Mouse (Mus musculus): Measurements from ENCODE around the gene Rnf38. TPM values are rescaled to one million over a fixed set of nuclear protein-coding genes. Genes with fewer than 3 reads are reported as not detected.

Rnf38 gene
- polyA plus RNA-seq, 1 experiment from 2014 or later = 41.7 TPM

DNA sequence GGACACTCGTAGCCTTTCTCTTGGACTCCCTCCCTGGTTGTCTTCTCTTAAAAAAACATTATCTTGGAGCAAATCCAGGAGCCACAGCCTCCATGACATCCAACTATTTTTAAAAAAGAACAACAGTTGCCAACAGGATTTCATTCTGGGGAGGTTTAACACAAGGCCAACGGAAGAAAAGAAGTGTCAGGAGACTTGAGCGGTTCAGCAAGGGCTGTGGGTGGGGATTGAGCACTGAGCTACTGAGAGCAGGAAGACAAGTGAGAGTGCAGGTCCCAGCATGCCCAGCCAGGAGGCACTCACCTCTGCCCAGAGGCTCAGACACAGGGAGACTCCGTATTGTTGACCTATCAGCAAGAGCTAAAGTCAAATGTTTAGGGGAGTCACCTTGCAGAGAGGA, 120.8 kb downstream of the Rnf38 start:
- Histone ChIP-seq H3K4me1 (replicated peaks; ENCODE audit: control insufficient read depth, insufficient read depth, low read length) (0 out of 2 replicates have a peak, but pooled peaks cover 3% of the 10 kb centered on the region), H3K27me3 (replicated peaks; ENCODE audit: control insufficient read depth, insufficient read depth, low read length) (no peaks in the 10 kb centered on the region), H3K9ac (replicated peaks; ENCODE audit: low read depth, low read length) (no peak overlapping the region), H3K9me3 (ENCODE audit: control insufficient read depth, low read length) (no peaks in the 10 kb centered on the region), H3K27ac (ENCODE audit: low read length) (no peak overlapping the region), H3K4me3 (replicated peaks; ENCODE audit: low read length) (no peak overlapping the region), H3K36me3 (ENCODE audit: control insufficient read depth, insufficient read depth) (no peaks in the 10 kb centered on the region), H3K4me2 (ENCODE audit: low read length) (no peak overlapping the region)
- WGBS = 23% methylated on average over 4 of the region's 4 CpGs
- ATAC-seq = no peak

DNA sequence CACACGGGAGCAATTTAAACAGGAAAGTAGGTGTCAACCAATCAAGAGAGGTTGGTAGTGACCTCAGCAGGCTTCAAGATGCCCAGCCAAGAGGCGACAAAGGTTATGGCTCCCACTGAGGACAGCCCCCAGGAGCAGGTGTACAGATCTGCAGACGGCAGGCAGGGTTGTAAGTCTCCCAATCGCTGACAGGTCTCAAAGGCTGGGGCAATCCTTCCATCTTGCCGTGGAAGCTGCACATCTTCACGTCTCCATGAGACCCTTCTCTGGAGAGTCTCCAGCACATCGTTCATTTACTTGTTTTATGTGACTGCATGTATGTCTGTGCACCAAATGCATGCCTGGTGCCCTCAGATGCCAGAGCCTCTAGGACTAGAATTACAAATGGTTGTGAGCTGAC, 122.8 kb downstream of the Rnf38 start:
- no peak for ATAC-seq
- 79% methylated on average over 7 of the region's 7 CpGs for WGBS
- no peaks in the 10 kb centered on the region for H3K9me3 ChIP-seq (ENCODE audit: control insufficient read depth, low read length)
- H3K9ac ChIP-seq (replicated peaks; ENCODE audit: low read depth, low read length) = no peak overlapping the region
- no peak overlapping the region for H3K27ac ChIP-seq (ENCODE audit: low read length)
- H3K4me3 ChIP-seq (replicated peaks; ENCODE audit: low read length) = no peak overlapping the region
- H3K4me2 ChIP-seq (ENCODE audit: low read length) = no peak overlapping the region
- H3K27me3 ChIP-seq (replicated peaks; ENCODE audit: control insufficient read depth, insufficient read depth, low read length) = no peaks in the 10 kb centered on the region
- H3K36me3 ChIP-seq (ENCODE audit: control insufficient read depth, insufficient read depth) = no peaks in the 10 kb centered on the region
- H3K4me1 ChIP-seq (replicated peaks; ENCODE audit: control insufficient read depth, insufficient read depth, low read length) = peaks cover 6% of the 10 kb centered on the region; the same call in 1 of the 2 replicates

DNA sequence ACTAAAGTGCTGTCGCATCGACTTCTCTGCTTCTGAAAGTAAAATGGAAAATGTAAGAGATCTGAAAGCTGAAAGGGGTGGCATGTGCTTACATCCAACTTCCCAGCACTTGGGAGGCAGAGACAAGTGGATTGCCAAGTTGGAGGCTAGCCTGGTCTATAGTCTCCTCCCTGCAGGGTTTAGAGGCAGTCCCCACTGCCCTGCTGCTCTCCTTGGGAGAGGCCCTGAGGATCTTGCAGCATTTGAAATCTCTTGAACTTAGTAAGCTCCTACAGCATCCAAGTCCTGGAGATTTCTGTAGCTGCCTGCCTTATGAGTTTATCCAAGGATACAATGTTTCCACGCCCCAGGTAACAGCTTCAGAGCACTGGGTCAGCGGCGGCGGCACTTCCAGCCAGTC, 125.3 kb downstream of the Rnf38 start:
- H3K4me2 ChIP-seq (ENCODE audit: low read length) = no peak overlapping the region
- H3K4me1 ChIP-seq (replicated peaks; ENCODE audit: control insufficient read depth, insufficient read depth, low read length) = peaks cover 4% of the 10 kb centered on the region; the same call in 1 of the 2 replicates
- no peak overlapping the region for H3K27ac ChIP-seq (ENCODE audit: low read length)
- H3K27me3 ChIP-seq (replicated peaks; ENCODE audit: control insufficient read depth, insufficient read depth, low read length) = no peaks in the 10 kb centered on the region
- 92% methylated on average over 6 of the region's 6 CpGs for WGBS
- no peaks in the 10 kb centered on the region for H3K36me3 ChIP-seq (ENCODE audit: control insufficient read depth, insufficient read depth)
- H3K9me3 ChIP-seq (ENCODE audit: control insufficient read depth, low read length) = no peaks in the 10 kb centered on the region
- no peak for ATAC-seq
- no peak overlapping the region for H3K4me3 ChIP-seq (replicated peaks; ENCODE audit: low read length)
- H3K9ac ChIP-seq (replicated peaks; ENCODE audit: low read depth, low read length) = no peak overlapping the region

DNA sequence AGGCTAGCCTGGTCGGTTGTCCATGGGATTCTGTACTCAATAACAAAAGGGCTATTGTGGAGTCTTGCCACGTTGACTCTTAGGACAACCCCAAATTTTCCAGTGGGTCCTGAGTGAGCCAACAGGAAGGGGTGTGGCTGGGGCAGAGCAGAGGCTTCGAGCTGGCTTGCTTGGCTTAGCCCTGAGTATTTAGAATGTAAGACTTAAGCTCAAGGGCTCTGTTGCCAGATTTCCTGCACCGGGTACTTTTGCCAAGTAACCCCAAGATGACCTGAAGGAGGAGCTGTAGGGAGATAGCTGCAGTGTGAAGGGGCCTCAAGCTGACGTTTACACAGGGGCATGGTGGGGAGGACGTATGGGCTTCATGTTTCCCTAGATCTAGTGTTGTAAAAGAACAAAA, 126.2 kb downstream of the Rnf38 start:
- H3K9me3 ChIP-seq (ENCODE audit: control insufficient read depth, low read length) = no peaks in the 10 kb centered on the region
- no peak overlapping the region for H3K4me2 ChIP-seq (ENCODE audit: low read length)
- no peak overlapping the region for H3K4me3 ChIP-seq (replicated peaks; ENCODE audit: low read length)
- no peak overlapping the region for H3K27ac ChIP-seq (ENCODE audit: low read length)
- H3K9ac ChIP-seq (replicated peaks; ENCODE audit: low read depth, low read length) = no peak overlapping the region
- WGBS = 59% methylated on average over 6 of the region's 6 CpGs
- H3K27me3 ChIP-seq (replicated peaks; ENCODE audit: control insufficient read depth, insufficient read depth, low read length) = no peaks in the 10 kb centered on the region
- no peak for ATAC-seq
- H3K36me3 ChIP-seq (ENCODE audit: control insufficient read depth, insufficient read depth) = no peaks in the 10 kb centered on the region
- H3K4me1 ChIP-seq (replicated peaks; ENCODE audit: control insufficient read depth, insufficient read depth, low read length) = peaks cover 3% of the 10 kb centered on the region; the same call in 1 of the 2 replicates

DNA sequence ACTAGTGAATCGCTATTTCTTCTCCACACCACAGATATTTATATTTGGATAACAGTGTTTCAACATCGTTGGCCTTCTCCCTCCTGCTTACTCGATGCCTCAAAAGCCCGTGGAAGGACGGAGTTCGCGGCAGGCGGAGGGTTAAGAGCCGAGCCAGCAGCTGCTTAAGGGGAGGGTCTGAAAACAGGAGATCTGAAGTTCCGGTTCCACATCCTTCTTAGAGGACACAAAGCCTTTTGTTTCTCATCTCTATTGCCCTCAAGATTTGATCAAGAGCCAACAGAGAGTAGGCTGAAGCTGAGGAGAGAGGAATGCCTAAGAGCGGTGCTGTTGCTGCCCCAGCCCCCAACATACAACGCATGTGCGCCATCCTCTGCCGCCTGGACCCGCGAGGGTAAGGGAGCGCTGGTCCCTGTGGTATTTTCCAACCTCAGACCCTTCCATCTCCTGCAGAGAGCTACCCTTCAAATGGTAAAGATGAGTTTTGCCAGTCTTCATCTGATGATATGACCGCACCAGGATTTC, 127.2 kb downstream of the Rnf38 start:
- Histone ChIP-seq H3K4me1 (replicated peaks; ENCODE audit: control insufficient read depth, insufficient read depth, low read length) (peaks cover 3% of the 10 kb centered on the region; the same call in 1 of the 2 replicates), H3K9me3 (ENCODE audit: control insufficient read depth, low read length) (no peaks in the 10 kb centered on the region), H3K4me3 (replicated peaks; ENCODE audit: low read length) (peak overlapping the region; percentile 24), H3K36me3 (ENCODE audit: control insufficient read depth, insufficient read depth) (no peaks in the 10 kb centered on the region), H3K4me2 (ENCODE audit: low read length) (peak overlapping the region; percentile 44), H3K27me3 (replicated peaks; ENCODE audit: control insufficient read depth, insufficient read depth, low read length) (no peaks in the 10 kb centered on the region), H3K9ac (replicated peaks; ENCODE audit: low read depth, low read length) (peak overlapping the region; percentile 22; the same call in 1 of the 2 replicates), H3K27ac (ENCODE audit: low read length) (no peak overlapping the region)
- ATAC-seq = 0 out of 2 replicates have a peak, but pooled peaks have one; percentile 31
- WGBS = 23% methylated on average over 18 of the region's 18 CpGs

DNA sequence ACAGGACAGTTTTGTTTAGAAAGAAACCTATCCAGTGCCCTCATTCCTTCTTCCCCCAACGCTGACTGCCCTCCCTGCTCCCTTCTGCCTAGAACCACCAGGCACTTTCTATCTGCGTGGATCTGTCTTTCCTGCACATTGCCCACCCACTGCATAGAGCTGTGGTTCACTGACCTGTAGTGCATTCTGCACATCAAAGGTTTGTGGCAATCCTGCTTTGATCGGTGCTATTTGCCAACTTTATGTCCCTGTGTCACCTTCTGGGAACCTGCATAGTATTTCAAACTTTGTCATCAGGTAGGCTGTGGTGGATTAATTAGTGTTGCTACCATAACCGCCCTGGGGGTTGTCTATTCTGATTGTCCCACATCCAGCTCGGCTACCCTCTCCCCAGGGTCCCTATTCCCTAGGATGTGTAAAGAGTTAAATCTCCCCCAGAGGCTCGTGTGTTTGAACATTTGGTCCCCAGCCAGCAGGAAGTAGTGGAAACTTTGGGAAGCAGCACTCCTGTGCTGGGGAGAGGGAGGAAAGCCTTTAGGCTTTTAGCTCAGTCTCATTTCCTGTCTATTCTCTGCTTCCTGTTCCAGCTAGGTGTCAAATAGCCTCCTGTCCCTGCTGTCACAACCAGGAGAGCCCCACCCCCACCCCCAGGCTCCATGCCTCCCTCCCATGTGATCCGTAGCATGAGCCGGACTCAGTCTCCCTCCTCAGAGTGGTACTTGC, 129.2 kb downstream of the Rnf38 start:
- ATAC-seq = no peak
- no peaks in the 10 kb centered on the region for H3K27me3 ChIP-seq (replicated peaks; ENCODE audit: control insufficient read depth, insufficient read depth, low read length)
- no peak overlapping the region for H3K9ac ChIP-seq (replicated peaks; ENCODE audit: low read depth, low read length)
- H3K4me3 ChIP-seq (replicated peaks; ENCODE audit: low read length) = no peak overlapping the region
- H3K36me3 ChIP-seq (ENCODE audit: control insufficient read depth, insufficient read depth) = no peaks in the 10 kb centered on the region
- H3K27ac ChIP-seq (ENCODE audit: low read length) = no peak overlapping the region
- no peaks in the 10 kb centered on the region for H3K9me3 ChIP-seq (ENCODE audit: control insufficient read depth, low read length)
- 50% methylated on average over 8 of the region's 8 CpGs for WGBS
- H3K4me2 ChIP-seq (ENCODE audit: low read length) = no peak overlapping the region
- peaks cover 3% of the 10 kb centered on the region; the same call in 1 of the 2 replicates for H3K4me1 ChIP-seq (replicated peaks; ENCODE audit: control insufficient read depth, insufficient read depth, low read length)

DNA sequence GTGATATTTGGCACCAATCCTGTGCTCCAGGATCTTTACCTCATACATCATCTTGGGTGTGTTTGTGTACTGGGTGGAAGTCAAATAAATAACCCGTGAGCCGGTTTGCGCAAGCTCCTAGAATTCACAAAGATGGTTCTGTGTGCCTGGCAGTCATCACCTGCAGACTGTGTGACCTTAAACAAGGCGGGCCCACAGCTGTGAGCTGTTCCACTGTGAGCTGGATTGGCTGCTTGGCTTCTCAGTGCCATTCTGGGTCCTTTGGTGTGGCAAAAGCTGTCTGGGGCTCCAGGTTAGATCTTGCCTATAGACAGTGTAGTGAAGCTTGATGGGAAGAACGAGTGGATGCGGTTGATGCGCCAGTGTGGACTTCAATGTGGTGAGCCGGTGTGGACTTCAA, 130.0 kb downstream of the Rnf38 start:
- Histone ChIP-seq H3K9ac (replicated peaks; ENCODE audit: low read depth, low read length) (no peak overlapping the region), H3K36me3 (ENCODE audit: control insufficient read depth, insufficient read depth) (no peaks in the 10 kb centered on the region), H3K4me3 (replicated peaks; ENCODE audit: low read length) (no peak overlapping the region), H3K9me3 (ENCODE audit: control insufficient read depth, low read length) (no peaks in the 10 kb centered on the region), H3K27ac (ENCODE audit: low read length) (no peak overlapping the region), H3K4me2 (ENCODE audit: low read length) (no peak overlapping the region), H3K27me3 (replicated peaks; ENCODE audit: control insufficient read depth, insufficient read depth, low read length) (no peaks in the 10 kb centered on the region), H3K4me1 (replicated peaks; ENCODE audit: control insufficient read depth, insufficient read depth, low read length) (peaks cover 3% of the 10 kb centered on the region; the same call in 1 of the 2 replicates)
- WGBS = 87% methylated on average over 8 of the region's 8 CpGs
- ATAC-seq = no peak

DNA sequence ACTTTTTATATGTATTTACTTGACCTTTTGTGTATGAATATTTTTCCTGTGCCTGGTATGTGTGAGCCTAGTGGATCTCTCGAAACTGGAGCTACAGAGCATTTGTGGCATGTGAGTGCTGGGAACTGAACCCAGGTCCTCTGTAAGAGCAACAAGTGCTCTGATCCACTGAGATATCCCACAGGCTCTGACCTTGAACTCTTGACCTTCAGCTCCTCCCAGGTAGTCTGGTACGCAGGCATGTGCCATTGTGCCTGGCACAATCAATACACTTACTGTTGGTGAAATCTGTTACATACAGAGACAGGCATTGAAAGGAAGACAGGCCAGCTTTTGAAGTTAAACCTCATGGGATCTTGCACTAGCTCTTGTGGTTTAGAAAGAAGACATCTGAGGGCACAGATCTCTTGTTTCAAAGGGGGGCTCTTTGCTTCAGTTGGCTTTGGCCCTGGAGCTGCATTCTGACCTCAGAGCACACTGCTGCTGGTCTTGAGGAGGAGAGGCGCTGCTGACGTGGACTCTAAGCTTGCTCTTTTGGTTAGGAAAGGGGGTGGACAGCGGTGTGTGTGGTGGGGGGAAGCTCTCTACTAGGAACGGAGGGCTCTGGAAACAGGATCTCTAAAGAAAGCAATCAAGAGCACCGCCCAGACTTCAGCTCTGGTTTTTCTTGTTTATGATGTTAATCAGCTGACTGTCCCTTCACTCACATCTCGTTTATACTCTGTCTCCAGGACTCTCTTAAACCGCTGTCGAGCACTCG, 135.8 kb downstream of the Rnf38 start:
- WGBS = 57% methylated on average over 11 of the region's 11 CpGs
- Histone ChIP-seq H3K9me3 (ENCODE audit: control insufficient read depth, low read length) (no peaks in the 10 kb centered on the region), H3K27me3 (replicated peaks; ENCODE audit: control insufficient read depth, insufficient read depth, low read length) (no peaks in the 10 kb centered on the region), H3K4me2 (ENCODE audit: low read length) (no peak overlapping the region), H3K9ac (replicated peaks; ENCODE audit: low read depth, low read length) (no peak overlapping the region), H3K4me1 (replicated peaks; ENCODE audit: control insufficient read depth, insufficient read depth, low read length) (no peaks in the 10 kb centered on the region), H3K4me3 (replicated peaks; ENCODE audit: low read length) (no peak overlapping the region), H3K36me3 (ENCODE audit: control insufficient read depth, insufficient read depth) (no peaks in the 10 kb centered on the region), H3K27ac (ENCODE audit: low read length) (no peak overlapping the region)
- ATAC-seq = no peak

DNA sequence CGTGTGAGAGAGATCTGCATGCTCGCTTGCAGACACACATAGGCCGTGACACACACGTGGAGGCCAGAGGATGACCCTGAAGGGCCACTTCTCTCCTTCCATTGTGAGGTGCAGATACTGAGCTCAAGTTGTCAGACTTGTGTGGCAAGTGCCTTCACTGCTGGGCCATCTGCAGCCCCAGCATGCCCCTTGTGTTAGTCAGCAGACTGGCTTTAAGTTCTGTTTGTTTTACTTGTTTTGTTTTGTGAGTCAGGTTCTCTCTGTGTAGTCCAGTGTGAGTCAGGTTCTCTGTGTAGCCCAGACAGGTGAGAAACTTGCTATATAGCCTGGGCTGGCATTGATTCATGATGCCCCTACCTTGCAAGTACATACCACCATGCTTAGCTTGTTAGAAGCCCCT, 139.1 kb downstream of the Rnf38 start:
- Histone ChIP-seq H3K9me3 (ENCODE audit: control insufficient read depth, low read length) (no peaks in the 10 kb centered on the region), H3K4me3 (replicated peaks; ENCODE audit: low read length) (no peak overlapping the region), H3K27me3 (replicated peaks; ENCODE audit: control insufficient read depth, insufficient read depth, low read length) (no peaks in the 10 kb centered on the region), H3K9ac (replicated peaks; ENCODE audit: low read depth, low read length) (no peak overlapping the region), H3K4me1 (replicated peaks; ENCODE audit: control insufficient read depth, insufficient read depth, low read length) (no peaks in the 10 kb centered on the region), H3K36me3 (ENCODE audit: control insufficient read depth, insufficient read depth) (no peaks in the 10 kb centered on the region), H3K4me2 (ENCODE audit: low read length) (no peak overlapping the region), H3K27ac (ENCODE audit: low read length) (no peak overlapping the region)
- ATAC-seq = no peak
- WGBS = 83% methylated on average over 4 of the region's 4 CpGs

Measured in forebrain, embryonic 16.5 days (tissue).